Mouse (Mus musculus) macrophage (primary cell): ENCODE measurements around the gene Anapc11. TPM values are rescaled to one million over a fixed set of nuclear protein-coding genes. Genes with fewer than 3 reads are reported as not detected.

Experiments
- H3K27ac ChIP-seq: fragments of 350-480 bp; formaldehyde crosslinking; 2 replicates; pipeline ENCODE4 v1.9.0; 2021
- H3K36me3 ChIP-seq: fragments of 350-480 bp; formaldehyde crosslinking; 2 replicates; pipeline ENCODE4 v1.9.0; 2021; ENCODE audit errors: inconsistent target
- H3K4me3 ChIP-seq: fragments of 350-480 bp; formaldehyde crosslinking; 2 replicates; pipeline ENCODE4 v1.9.0; 2021; ENCODE audit errors: inconsistent target
- H3K79me2 ChIP-seq: fragments of 350-480 bp; formaldehyde crosslinking; 2 replicates; pipeline ENCODE4 v1.9.0; 2021; ENCODE audit errors: inconsistent target
- WGBS: methylation state at CpG from one replicate; pipeline ENCODE4 v1.1.7; 2026; ENCODE audit warnings: inconsistent platforms; ENCODE audit not compliant: missing documents; 5-methylcytosine and 5-hydroxymethylcytosine counted together
- polyA plus RNA-seq: library from polyadenylated mRNA; stranded (reverse); fragments of 250-400 nt; gene quantifications from 3 replicates; pipeline ENCODE4 v1.2.4, GENCODE M21; 2018; ENCODE audit warnings: inconsistent platforms

Gene Anapc11
- polyA plus RNA-seq, 1 experiment from 2014 or later: 40.4 TPM

DNA sequence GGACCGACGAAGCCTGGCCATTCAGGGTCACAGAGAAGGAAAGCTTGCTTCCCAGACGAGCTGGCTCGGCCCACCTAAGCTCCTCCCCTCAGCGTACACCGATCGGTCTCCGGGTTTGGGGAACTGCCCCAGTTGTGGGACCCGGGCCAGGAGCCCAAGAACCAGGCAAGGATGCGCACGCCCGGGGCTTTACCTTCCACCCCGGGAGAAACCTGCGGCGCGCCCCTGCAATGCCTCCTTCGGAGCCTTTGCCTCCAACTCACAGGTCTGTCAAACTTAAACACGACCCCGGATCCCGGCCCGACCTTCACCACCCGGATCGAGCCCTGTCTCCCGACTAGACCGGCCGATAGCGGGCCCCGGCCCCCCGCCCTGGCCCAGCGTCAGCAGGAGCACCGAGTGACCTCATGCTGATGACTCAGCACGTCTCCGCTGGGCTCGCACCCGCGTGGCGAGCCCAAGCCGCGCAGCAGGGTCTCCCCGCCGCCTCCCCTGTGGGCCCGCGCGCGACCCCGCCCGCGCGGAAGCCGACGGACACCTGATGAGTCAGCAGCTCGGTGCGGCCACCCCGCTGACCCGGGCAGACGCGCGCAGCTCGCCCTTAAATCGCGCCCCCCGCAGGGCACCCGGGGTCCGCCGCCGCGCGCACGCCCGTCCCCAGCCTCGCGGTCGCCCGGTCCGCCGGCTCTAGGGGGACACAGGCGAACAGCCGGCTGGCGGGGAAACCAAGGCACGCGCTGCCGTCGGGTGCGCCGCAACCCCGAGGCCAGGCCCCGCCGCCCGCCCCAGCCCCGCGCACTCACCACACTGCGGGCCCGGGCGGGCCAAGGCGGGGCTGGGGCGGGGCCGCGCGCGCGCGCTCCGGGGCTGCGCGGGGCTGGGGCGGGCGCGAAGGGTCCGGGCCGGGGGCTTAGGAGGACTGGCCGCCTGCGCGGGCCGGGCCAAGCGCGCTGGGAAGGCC lies 34.6 kb downstream of the Anapc11 start:
- Histone ChIP-seq H3K79me2 (peaks cover 55% of the 10 kb centered on the region), H3K36me3 (no peaks in the 10 kb centered on the region), H3K4me3 (peak overlapping the region; percentile 71), H3K27ac (peak overlapping the region; percentile 99)
- WGBS: 1% methylated on average over 101 of the region's 116 CpGs

DNA sequence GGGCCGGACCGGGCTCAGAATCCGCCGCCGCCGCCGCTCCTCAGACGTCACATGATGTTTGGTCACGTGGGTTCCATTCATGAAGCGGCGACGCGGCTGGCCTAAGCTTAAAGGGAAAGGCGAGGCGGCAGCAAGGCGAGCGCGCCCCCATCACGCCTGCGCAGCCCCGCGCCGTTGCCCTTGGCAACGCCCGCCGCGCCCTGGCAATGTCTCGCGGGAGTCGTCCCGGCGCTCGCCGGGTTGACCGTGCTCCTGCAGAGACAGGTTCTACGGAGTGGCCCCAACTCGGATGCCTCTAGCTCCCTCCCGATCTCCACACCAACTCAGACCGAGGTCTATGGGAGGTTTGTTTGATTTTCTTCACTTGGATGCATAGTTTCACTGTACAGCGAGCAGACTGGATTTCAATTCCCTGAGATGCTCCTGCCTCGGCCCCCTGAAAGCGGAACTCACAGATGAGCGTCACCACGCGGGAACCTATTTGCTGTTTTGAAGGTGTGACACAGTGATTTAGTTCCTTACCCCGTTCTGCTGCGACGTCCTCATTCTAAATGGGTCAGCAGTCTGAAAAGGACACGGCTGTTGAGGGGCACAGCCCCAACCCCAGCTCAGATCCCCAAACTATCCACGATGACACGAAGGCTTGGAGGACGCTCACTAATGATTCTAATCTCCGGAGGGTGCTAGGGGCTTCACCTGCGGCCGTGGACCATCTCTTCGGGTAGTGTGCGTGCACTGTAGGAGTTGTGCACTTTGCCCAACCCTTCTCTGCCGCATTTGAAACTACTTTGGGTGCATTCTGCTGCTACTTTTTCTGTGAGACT lies 35.5 kb downstream of the Anapc11 start, which contains the start of gene Mafg:
Mafg (minus strand) TSS at position 81 of the 824 bp plus-strand sequence.
- Histone ChIP-seq H3K79me2 (peaks cover 46% of the 10 kb centered on the region), H3K36me3 (no peaks in the 10 kb centered on the region), H3K4me3 (peak within 1 kb of the TSS; percentile 71), H3K27ac (peak within 1 kb of the TSS; percentile 99)
- 18% methylated on average over 55 of the region's 58 CpGs for WGBS

DNA sequence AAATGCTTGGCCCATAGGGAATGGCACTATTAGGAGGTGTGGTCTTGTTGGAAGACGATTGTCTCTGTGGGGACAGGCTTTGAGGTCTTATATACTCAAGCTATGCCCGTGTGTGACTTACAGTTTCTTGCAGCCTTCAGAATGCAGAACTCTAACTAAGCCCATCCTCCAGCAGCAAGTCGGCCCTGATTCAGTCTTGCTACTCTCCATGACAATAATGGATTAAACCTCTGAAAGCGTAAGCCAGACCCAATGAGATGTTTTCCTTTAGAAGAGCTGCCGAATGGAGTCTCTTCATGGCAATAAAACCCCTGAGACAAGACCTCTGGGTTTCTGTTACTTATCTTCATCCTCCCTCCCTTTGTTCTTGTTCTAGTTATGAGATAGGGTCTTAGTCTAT lies 36.6 kb downstream of the Anapc11 start:
- no peak overlapping the region for H3K27ac ChIP-seq
- peaks cover 37% of the 10 kb centered on the region for H3K79me2 ChIP-seq
- WGBS: 93% methylated on average over 5 of the region's 5 CpGs
- H3K4me3 ChIP-seq: no peak overlapping the region
- no peaks in the 10 kb centered on the region for H3K36me3 ChIP-seq

DNA sequence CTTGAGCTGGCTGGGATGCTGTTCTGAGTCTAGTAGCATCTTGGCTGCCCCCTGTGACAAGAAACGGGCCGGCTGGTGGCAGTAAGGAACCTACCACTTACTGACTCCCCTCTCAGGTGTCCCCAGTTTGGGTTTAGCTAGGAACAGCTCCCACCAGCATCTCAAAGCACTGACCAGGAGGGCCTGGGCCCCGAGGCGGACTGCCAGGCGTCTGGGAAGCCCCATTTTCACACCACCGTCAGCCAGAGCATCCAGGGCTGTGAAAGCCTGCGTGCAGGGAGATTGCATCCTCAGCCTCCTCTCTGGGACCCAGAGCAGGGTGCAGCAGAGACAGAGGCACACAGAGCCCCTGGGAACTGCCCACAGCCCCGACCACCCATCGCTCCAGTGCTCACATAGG lies 43.0 kb downstream of the Anapc11 start:
- H3K79me2 ChIP-seq: no peaks in the 10 kb centered on the region
- no peak overlapping the region for H3K4me3 ChIP-seq
- H3K36me3 ChIP-seq: no peaks in the 10 kb centered on the region
- no peak overlapping the region for H3K27ac ChIP-seq
- WGBS: 86% methylated on average over 9 of the region's 9 CpGs

DNA sequence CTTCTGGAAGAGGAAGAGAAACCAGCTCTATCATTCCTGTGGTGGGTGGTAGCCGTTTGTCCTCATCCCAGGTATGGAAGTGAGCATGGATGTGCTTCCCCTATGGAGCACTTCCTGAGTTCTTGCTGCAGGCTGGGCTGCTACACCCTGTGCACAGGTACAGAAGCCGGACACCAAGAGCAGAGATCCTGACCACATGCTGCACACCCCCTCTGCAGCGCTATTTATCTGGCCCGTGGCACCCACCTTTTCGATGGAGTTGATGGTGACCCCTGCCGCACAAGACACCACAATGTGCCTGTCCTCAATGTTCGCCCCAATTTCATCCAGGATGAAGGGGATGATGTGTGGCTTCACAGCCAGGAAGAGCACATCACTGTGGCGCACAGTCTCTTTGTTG lies 43.6 kb downstream of the Anapc11 start:
- Histone ChIP-seq H3K27ac (no peak overlapping the region), H3K36me3 (no peaks in the 10 kb centered on the region), H3K79me2 (no peaks in the 10 kb centered on the region), H3K4me3 (no peak overlapping the region)
- 78% methylated on average over 8 of the region's 8 CpGs for WGBS

DNA sequence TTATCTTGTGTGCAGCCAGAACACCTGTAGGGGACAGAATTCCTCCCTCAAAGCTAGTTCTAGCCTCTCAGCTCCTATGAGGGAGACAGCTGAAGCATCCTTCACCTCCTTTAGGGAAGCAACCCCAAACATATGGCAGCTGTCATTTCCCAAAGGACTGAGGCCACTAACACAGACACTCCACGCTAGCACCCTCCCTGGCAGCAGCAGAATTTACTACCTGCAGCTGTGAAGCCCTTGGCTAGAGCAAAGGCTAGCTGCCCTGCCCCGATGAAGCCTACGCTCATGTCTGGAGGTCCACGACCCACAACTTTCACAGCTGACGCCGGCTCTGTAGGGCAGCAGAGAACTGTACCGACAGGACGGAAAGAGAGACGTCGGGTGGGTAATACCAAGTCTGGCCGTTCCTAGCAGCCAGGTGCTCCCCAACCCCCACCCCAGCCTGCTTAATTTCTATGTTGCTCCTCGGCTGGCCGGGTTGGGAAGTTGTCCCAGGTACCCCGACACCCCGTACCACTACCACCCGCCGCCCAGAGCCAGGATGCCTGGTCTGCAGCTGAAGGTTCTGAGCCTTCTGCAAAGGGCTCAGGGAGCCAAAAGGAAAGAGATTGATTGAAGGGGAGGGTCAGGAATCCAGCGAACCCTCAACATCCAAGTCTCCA lies 44.8 kb downstream of the Anapc11 start:
- 3% methylated on average over 18 of the region's 18 CpGs for WGBS
- Histone ChIP-seq H3K4me3 (peak overlapping the region; percentile 34), H3K36me3 (no peaks in the 10 kb centered on the region), H3K79me2 (no peaks in the 10 kb centered on the region), H3K27ac (no peak overlapping the region)

DNA sequence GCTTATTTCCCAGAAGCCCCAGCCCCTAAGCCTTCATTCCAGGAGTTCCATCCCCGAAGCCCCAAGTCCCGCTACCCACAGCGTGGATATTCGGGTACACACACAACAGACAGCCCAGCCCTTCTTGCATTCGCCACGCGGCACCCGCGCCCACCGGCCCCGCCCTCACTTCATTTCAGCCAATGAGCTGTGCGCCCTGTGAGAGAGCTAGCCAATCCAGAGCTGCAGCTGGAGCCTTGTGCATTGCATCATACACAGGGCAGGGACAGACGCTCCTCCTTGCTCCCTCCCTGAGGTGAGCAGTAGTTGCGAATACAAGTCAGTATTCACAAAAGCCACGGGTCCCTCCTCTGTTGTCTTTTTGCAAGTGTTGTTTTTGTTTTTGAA lies 45.4 kb downstream of the Anapc11 start, which contains the start of gene Pycr1:
Pycr1 (minus strand) TSS at position 169 of the 387 bp plus-strand sequence.
- peak within 1 kb of the TSS; percentile 34 for H3K4me3 ChIP-seq
- H3K27ac ChIP-seq: no peak within 1 kb of the TSS
- H3K79me2 ChIP-seq: no peaks in the 10 kb centered on the region
- WGBS: 0% methylated on average over 15 of the region's 15 CpGs
- H3K36me3 ChIP-seq: no peaks in the 10 kb centered on the region

DNA sequence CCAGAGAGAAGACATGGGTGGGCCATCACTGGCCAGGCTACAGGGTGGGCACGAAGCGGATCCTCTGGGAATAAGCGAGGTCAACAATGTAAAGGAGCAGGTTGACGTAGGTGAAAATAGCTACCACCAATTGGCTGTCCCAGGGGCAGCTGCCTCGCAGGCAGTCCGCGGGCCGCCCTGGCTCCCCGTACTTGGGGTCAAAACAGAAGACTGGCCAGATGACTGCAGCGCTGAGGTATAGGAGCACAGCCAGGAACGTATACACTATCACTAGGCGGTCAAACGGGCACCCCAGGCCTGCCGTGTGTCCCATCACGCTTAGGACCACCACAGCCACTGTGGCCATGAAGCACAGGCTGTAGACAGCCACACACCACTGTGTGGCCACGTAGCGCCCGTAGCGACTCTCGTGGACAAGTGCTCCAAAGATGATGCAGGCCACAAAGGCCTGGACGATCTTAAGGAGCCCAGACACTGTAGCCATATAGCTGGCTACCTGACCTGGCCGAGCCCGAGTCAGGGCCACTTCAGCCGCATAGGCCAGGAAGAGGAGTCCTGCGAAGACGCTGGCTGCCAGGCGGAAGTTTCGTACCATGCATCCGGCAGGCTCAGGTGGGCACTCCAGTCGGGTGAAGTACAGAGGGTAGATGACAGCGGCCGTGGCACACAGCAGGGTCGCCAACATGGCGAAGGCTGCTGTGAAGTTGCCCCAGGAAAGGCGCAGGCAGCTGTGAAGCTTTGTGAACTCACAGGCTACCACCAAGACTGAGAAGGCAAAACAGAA lies 49.0 kb downstream of the Anapc11 start:
- Histone ChIP-seq H3K4me3 (no peak overlapping the region), H3K36me3 (no peaks in the 10 kb centered on the region), H3K27ac (no peak overlapping the region), H3K79me2 (no peaks in the 10 kb centered on the region)
- 96% methylated on average over 28 of the region's 35 CpGs for WGBS

DNA sequence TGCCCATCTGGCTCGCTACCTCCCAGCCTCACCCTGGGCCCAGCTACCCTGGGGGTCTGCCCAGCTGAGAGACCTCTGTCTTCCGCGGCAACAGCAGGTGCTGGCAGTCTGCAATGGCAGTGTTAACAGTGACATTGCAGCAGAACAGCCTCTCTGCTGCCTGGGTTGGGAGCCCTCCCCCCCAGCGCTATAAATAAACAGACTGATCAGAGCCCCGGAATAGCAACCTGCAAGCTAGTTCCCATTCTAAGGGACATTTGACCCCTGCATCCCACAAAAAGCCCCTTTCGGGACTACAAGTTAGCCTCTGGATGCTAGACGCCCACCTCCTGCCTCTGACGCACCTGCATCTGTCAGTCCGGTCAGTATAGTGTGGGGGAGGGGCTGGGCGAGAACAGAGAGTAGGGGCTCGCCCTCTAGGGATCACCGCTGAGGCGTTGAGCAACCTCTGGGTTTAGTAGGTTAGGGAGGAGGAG lies 49.8 kb downstream of the Anapc11 start, which contains the start of gene Myadml2:
Myadml2 (minus strand) TSS at position 158 of the 476 bp plus-strand sequence.
- Histone ChIP-seq H3K27ac (peak within 1 kb of the TSS; percentile 19; the same call in 1 of the 2 replicates), H3K4me3 (peak within 1 kb of the TSS; percentile 18; the same call in 1 of the 2 replicates), H3K79me2 (no peaks in the 10 kb centered on the region), H3K36me3 (no peaks in the 10 kb centered on the region)
- 8% methylated on average over 13 of the region's 13 CpGs for WGBS

DNA sequence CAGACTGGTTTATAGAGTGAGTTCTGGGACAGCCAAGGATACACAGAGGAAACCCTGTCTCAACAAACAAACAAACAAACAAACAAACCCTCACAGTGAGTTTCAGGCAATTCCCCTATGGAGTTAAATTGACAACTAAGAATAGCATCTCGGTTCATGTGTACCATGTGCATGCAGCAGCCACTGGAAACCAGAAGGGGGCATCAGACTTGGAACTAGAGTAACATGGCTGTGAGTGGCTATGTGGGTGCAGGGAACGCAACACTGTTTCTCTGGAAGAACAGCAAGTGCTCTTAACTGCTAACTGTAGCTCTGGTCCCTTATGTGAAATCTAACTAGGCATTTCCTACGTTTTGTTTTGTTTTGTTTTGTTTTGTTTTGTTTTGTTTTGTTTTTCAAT lies 53.7 kb downstream of the Anapc11 start:
- H3K27ac ChIP-seq: no peak overlapping the region
- H3K79me2 ChIP-seq: no peaks in the 10 kb centered on the region
- no peak overlapping the region for H3K4me3 ChIP-seq
- WGBS: 95% methylated on average over 3 of the region's 3 CpGs
- H3K36me3 ChIP-seq: no peaks in the 10 kb centered on the region

DNA sequence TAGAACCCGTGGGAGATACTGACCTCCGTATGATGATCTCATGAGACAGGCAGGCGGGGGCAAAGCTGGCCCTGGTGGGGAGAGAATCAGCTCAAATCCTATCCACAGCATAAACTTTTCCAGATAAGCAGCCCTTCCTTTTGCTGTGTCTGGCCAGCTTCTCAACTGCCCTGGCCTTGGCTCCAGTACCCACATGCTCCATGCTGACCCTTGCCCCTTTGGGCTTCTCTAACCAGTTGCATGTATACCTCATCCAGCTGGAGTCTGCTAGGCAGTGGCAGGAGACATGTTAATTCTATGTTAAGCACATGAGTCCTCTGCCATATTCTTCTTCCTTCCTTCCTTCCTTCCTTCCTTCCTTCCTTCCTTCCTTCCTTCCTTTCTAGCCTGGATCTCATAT lies 56.5 kb downstream of the Anapc11 start:
- Histone ChIP-seq H3K27ac (no peak overlapping the region), H3K79me2 (no peaks in the 10 kb centered on the region), H3K4me3 (no peak overlapping the region), H3K36me3 (no peaks in the 10 kb centered on the region)
- 97% methylated on average over 3 of the region's 3 CpGs for WGBS

DNA sequence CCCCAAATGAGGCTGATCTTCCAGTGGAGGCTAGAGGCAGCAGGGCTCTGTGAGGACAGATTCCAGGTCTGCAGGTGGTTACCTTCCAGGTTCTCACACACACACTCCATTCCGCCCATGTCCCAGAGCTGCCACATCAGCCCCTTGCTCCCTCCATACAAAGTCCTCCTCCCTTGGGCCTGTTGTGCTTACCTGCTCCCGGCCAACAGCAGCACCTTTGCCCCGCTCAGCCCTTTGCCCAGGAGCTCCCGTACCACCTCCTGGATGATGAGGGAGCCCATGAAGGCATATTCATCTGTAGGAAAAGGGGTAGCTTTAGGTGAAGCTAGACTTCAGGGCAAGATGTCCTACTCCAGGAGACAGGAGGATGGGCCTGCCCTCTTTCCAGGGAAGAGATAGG lies 59.1 kb downstream of the Anapc11 start:
- 92% methylated on average over 4 of the region's 4 CpGs for WGBS
- H3K79me2 ChIP-seq: no peaks in the 10 kb centered on the region
- H3K36me3 ChIP-seq: no peaks in the 10 kb centered on the region
- no peak overlapping the region for H3K27ac ChIP-seq
- H3K4me3 ChIP-seq: no peak overlapping the region
